Mouse (Mus musculus) right cerebral cortex, postnatal 10 days (tissue): ENCODE data around the gene Bnipl.
A peak's percentile ranks its signal among the peaks of the same experiment; 100 is the strongest.
"Not testable (repeated sequence)": the region's sequence is repeated elsewhere in the genome, so short reads cannot be mapped to it uniquely, and the experiment has no call there.

Source experiments
- DNase-seq, 2 experiments: peaks; one replicate each; pipeline ENCODE4 v3.0.0; 2021; ENCODE audit warnings: low spot score in 2 of 2

Gene Bnipl

DNA sequence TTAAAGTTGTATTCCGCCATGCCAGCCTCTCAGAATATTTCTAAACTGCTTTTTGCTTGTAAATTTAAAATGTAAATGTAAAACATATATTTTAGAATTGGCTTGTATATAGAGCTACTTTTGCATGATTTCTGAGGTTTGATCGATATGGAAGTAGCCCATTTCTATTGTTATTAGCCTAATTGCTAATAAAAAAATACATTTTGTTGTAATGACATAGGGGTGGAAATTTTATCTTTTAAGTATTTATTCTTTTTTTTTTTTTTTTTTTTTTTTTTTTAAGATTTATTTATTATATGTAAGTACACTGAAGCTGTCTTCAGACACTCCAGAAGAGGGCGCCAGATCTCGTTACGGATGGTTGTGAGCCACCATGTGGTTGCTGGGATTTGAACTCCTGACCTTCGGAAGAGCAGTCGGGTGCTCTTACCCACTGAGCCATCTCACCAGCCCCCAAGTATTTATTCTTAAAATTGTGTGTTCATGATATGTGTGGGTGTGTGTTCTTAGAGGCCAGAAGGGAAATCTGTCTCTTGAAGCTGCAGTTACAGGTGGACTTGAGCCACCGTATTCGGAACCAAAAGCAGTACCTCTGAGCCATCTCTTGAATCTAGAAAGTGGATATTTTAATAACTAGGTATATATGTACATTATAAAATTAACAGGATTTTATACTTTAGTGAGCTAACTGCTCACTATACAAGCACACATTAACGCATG is 37.9 kb downstream of the Bnipl start:
- not testable (repeated sequence) for DNase-seq

DNA sequence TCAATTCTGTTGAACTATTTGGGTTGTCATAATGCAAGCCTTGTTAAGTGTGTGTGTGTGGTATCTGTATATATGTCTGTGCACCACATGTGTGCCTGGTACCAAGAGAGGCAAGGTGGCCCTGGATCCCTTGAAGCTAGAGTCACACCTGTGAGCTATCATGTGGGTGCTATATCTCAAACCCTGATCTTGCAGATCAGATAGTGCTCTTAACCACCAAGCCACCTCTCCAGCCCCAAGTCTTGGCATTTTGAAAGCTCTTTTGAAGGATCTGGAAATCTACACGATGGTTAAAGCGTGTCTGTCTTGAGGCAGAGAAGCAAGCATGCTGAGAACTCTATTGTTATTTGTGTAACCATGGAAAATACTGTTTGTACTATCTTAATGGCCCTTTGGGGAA is 40.4 kb downstream of the Bnipl start:
- no peak for DNase-seq

DNA sequence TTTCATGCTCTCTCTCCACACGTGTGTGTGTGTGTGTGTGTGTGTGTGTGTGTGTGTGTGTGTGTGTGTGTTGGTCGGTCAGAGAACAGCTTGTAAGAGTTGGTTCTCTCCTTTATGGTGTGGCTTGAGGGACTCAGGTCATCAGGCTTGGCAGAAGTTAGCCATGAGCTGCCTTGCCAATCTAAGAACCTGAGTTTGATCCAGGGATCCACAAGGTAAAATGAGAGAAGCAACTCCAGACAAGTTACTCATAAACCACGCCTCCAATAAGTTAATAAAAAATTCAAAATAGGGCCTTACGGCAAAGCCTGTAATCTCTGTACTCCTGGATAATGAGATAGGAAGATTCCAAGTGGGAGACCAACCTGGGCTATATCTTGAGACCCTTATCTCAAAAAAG is 42.7 kb downstream of the Bnipl start:
- no peak for DNase-seq

DNA sequence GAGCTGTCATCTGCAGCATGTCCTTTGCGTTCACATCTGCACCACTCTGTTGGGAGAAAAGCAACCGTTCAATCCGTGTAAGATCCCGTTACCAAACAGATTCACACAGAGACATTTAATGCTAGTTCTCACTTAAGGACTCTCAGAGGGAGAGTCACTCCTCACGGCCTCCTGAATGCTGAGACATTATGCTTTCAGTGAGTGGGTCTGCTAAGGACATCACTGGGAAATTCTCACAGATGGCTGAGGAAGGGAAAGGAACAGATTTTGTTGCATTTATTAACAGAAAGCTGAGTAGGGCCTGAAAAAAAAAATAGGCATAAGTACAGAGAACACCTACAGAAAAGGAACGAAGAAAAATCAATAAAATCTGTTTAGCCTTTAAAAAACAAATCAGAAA is 47.1 kb downstream of the Bnipl start:
- DNase-seq = peak; percentile 45 to 76

DNA sequence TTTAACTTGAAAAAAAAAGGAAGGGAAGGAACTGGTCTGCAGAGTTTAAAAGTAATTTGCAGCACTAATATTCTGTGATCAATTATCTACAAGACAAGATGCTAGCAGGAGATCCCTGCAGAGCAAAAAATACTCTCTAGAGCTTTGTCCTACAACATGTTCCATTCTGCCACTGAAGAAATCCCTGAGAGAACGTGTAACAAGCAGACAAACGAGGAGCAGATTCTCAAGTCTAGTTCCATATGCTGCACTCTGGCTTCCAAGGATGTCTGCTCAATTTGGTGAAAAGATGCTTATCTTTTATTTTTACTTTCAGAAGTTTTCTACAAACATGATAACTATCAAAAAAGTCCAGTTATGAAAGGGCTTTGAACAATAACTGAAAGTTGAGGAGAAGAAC is 50.4 kb downstream of the Bnipl start:
- no peak for DNase-seq

DNA sequence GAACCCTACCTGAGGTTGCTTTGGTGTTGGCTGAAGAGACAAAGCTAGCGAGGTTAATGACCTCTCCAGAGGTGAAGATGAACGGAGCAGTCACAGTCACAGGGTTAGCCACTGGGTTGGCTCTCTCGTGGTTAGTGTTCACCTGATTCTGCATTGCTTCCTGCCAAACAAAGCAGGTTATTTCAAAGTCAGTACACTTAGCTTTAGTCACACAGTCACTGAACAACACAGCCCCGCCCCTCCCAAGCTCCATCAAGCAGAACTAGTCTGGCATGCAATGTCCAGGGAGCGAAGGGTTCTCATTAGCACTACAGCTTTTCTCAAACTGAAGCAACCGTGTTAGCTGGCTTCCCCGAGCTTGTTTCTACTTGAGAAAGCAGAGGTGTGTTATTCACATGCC is 50.9 kb downstream of the Bnipl start:
- no peak for DNase-seq

DNA sequence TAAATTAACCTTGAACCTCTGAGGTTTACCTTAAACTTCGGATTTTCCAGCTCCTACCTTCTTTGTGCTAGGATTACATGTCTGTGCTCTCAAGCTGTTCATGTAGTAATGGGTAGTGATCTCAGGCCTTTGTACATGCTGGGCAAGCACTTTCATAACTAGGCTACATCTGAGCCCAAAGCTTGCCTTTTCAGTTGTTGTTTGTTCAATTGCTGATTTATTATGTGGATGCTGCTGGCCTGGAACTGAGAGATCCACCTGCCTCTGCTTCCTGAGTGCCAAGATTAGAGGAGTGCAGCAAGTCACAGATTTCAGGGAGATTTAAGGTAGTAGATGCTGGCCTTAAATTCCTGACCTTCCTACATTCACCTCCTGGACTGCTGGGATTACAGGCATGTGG is 51.9 kb downstream of the Bnipl start:
- no peak for DNase-seq

DNA sequence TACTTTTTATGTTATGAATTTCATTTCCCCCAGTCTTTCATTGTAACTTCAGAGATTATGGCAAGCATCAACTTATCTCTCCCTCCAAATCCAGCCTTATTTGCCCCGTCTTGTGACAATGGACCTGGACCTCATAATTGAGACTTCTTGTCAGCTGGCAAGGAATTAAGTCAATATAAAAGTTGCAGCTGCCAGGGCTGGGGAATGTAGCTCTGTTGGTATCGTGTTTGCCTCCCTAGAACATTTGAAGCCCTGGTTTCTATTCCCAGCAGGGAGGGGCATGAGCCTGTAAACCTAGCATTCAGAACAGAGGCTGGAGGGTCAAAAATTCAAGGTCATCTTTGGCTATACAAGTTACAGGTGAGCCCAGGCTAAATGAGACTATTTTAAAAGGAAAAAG is 55.2 kb downstream of the Bnipl start:
- DNase-seq = no peak

DNA sequence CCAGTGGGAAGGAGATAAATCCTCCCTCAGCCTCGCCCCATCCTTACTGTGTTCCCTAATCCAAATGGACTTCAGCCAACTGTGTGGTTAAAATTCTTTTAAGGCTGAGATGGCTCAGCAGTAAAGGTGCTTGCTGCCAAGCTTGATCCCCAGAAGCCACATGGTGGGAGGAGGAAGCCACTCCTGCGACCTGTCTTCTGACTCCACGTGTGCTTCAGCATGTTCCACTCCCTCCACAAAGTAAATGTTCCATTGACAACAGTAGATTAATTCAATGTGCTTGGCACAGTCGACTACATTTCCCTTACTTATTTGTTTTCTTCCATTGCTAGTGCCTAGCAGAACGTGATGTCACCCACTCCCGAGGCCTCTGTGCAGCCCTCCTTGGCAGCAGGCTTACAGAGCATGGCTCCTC is 56.3 kb downstream of the Bnipl start:
- no peak for DNase-seq
